ENCODE assay signal across 8 mouse cellular contexts in the genomic region with DNA sequence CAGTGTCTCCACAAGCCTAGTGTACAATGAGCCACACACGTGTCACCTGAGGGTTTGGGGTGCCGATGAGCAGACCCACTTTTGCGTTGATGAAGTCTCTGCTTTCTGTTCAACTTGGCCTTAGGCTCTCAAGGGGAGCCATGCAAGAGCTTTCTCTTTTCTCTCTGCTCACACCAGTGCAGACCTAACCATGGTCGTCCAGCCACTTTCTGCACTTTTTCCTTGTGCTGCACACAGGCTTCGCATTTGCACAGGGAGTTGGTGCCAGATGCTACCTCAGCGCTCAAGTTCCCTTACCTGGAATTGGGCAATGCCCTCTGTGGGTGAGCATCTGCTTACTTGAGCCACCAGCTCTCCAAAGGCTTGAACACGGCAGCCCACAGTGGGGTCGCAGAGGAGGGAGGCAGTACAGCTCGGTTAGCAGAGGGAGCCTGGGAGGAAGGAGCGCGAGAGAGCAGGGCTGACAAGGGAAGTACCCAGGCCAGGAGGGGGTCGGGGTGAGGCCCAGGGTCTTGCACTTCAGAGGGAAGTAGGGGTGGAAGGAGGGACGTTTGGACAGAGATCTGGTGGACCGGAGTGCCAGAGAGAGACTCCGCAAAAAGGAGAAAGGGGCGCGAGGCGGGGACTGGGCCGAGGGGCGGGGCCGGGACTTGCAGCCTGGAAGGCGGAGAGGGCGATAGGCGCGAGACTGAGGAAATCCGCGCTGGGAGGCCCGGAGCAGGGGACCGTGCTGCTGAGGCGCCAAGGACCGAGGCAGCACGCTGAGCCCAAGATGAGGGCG. TPM values are rescaled to one million over a fixed set of nuclear protein-coding genes. Genes with fewer than 3 reads are reported as not detected.
DNase-seq lines count a peak whose midpoint lies in the region; ATAC-seq and TF ChIP-seq lines count a peak whose summit lies in the region.

A gene (plus strand): TSS at position 653 of the 781 bp plus-strand sequence.

- no peak for TF ChIP-seq CTCF in liver, adult 2 months (IDR thresholded peaks at IDR 0.05; ENCODE audit: low read depth, low read length)

- WGBS in forebrain, embryonic 14.5 days: 5% methylated on average over 33 of the region's 33 CpGs
- 5% methylated on average over 33 of the region's 33 CpGs for WGBS in hindbrain, embryonic 10.5 days
- 8% methylated on average over 33 of the region's 33 CpGs for WGBS in liver, adult 2 months
- WGBS in midbrain, embryonic 16.5 days: 5% methylated on average over 33 of the region's 33 CpGs

- H3K4me2 ChIP-seq in forebrain, embryonic 14.5 days (ENCODE audit: low read length): peak within 1 kb of the TSS; percentile 92
- H3K4me2 ChIP-seq in midbrain, embryonic 16.5 days (ENCODE audit: low read length): peak within 1 kb of the TSS; percentile 95

- no peaks in the 10 kb centered on the region; the same call in 1 of the 2 replicates for H3K27me3 ChIP-seq in forebrain, embryonic 14.5 days (replicated peaks; ENCODE audit: control insufficient read depth, insufficient read depth, low read length)
- H3K27me3 ChIP-seq in hindbrain, embryonic 10.5 days (ENCODE audit: insufficient read depth, poor library complexity, severe bottlenecking): peaks cover 46% of the 10 kb centered on the region
- peaks cover 8% of the 10 kb centered on the region for H3K27me3 ChIP-seq in liver, adult 2 months (ENCODE audit: control insufficient read depth, insufficient read depth, low read length)
- H3K27me3 ChIP-seq in midbrain, embryonic 16.5 days (ENCODE audit: control insufficient read depth, insufficient read depth, low read depth, low read length): peaks cover 3% of the 10 kb centered on the region

- H3K4me3 ChIP-seq in forebrain, embryonic 14.5 days (ENCODE audit: low read depth, low read length): peak within 1 kb of the TSS; percentile 58
- H3K4me3 ChIP-seq in hindbrain, embryonic 10.5 days: peak within 1 kb of the TSS; percentile 66
- peak within 1 kb of the TSS; percentile 50; the same call in 1 of the 2 replicates for H3K4me3 ChIP-seq in liver, adult 2 months (ENCODE audit: insufficient read depth, low read depth, low read length)
- H3K4me3 ChIP-seq in midbrain, embryonic 16.5 days (ENCODE audit: low read depth, low read length): peak within 1 kb of the TSS; percentile 63

- no peak for TF ChIP-seq POLR2A in liver, adult 2 months (IDR thresholded peaks at IDR 0.05; ENCODE audit: extremely low read depth, insufficient read depth, low read length)

- no peaks in the 10 kb centered on the region for H3K36me3 ChIP-seq in forebrain, embryonic 14.5 days (ENCODE audit: control insufficient read depth, insufficient read depth, low read length)
- no peaks in the 10 kb centered on the region for H3K36me3 ChIP-seq in hindbrain, embryonic 10.5 days
- no peaks in the 10 kb centered on the region for H3K36me3 ChIP-seq in liver, adult 2 months (ENCODE audit: control insufficient read depth, insufficient read depth, low read length)
- H3K36me3 ChIP-seq in midbrain, embryonic 16.5 days (ENCODE audit: control insufficient read depth, insufficient read depth, low read length): no peaks in the 10 kb centered on the region

- H3K79me2 ChIP-seq in liver, adult 2 months (ENCODE audit: control insufficient read depth, insufficient read depth, low read length): no peaks in the 10 kb centered on the region

- H3K9me3 ChIP-seq in forebrain, embryonic 14.5 days (replicated peaks; ENCODE audit: control insufficient read depth, low read length): no peaks in the 10 kb centered on the region
- H3K9me3 ChIP-seq in hindbrain, embryonic 10.5 days: no peaks in the 10 kb centered on the region
- H3K9me3 ChIP-seq in midbrain, embryonic 16.5 days (replicated peaks; ENCODE audit: control insufficient read depth, low read length, poor library complexity, severe bottlenecking): no peaks in the 10 kb centered on the region

- DNase-seq in frontal cortex, adult 2 months (ENCODE audit: extremely low spot score in 1 of 2, low spot score in 1 of 2): peak in 1 of 2 experiments; percentile 9
- no peak for DNase-seq in frontal cortex, postnatal 25 days (ENCODE audit: low spot score in 2 of 2)
- DNase-seq in forebrain, embryonic 14.5 days (ENCODE audit: low spot score): peak; percentile 75
- DNase-seq in hindbrain, embryonic 10.5 days (ENCODE audit: low spot score): peak; percentile 79
- no peak for DNase-seq in liver, adult 2 months (ENCODE audit: extremely low read depth, low read depth, low spot score)
- DNase-seq in testis, postnatal 14 days (ENCODE audit: low spot score): peak; percentile 37

- H3K9ac ChIP-seq in forebrain, embryonic 14.5 days (ENCODE audit: low read length): peak within 1 kb of the TSS; percentile 80
- H3K9ac ChIP-seq in liver, adult 2 months (ENCODE audit: low read depth, low read length): no peak within 1 kb of the TSS
- peak within 1 kb of the TSS; percentile 77 for H3K9ac ChIP-seq in midbrain, embryonic 16.5 days (ENCODE audit: low read depth, low read length)

- no peaks in the 10 kb centered on the region for H3K4me1 ChIP-seq in forebrain, embryonic 14.5 days (ENCODE audit: control insufficient read depth, insufficient read depth, low read length)
- peaks cover 12% of the 10 kb centered on the region for H3K4me1 ChIP-seq in hindbrain, embryonic 10.5 days (replicated peaks)
- no peaks in the 10 kb centered on the region for H3K4me1 ChIP-seq in liver, adult 2 months (ENCODE audit: control insufficient read depth, insufficient read depth, low read length)
- H3K4me1 ChIP-seq in midbrain, embryonic 16.5 days (ENCODE audit: control insufficient read depth, insufficient read depth, low read length): peaks cover 2% of the 10 kb centered on the region; the same call in 1 of the 2 replicates

- no peak within 1 kb of the TSS for H3K27ac ChIP-seq in forebrain, embryonic 14.5 days (ENCODE audit: low read depth, low read length)
- H3K27ac ChIP-seq in hindbrain, embryonic 10.5 days: peak within 1 kb of the TSS; percentile 85
- H3K27ac ChIP-seq in liver, adult 2 months (replicated peaks; ENCODE audit: insufficient read depth, low read depth, low read length): no peak within 1 kb of the TSS
- H3K27ac ChIP-seq in midbrain, embryonic 16.5 days (ENCODE audit: low read length): no peak within 1 kb of the TSS

- ATAC-seq in cerebellum, adult (ENCODE audit: insufficient number of reproducible peaks, low FRiP score, low TSS enrichment): peak; percentile 72
- peak; percentile 96 for ATAC-seq in forebrain, embryonic 14.5 days
- peak; percentile 94 for ATAC-seq in midbrain, embryonic 16.5 days

RNA-seq across cellular contexts. Expression of the gene that starts here (rescaled TPM):
- polyA plus RNA-seq in frontal cortex, adult 2 months (2012; rRNA removed): 24.5 and 25.7 TPM in 2 replicates
- polyA plus RNA-seq in forebrain, embryonic 14.5 days (2014; fragmentation: Nextera tagmentation; extraction: Ambion mirVana): 0.46 and 1.2 TPM in 2 replicates
- 1.3 and 1.5 TPM in 2 replicates for polyA plus RNA-seq in hindbrain, embryonic 10.5 days (2016; fragmentation: Nextera tagmentation; extraction: Ambion mirVana)
- total RNA-seq in liver, adult 2 months (2014; rRNA removed): 0.07 and 0.18 TPM in 2 replicates
- polyA plus RNA-seq in liver, adult 2 months (2012; rRNA removed): not detected in 2 replicates
- polyA plus RNA-seq in midbrain, embryonic 16.5 days (2015; fragmentation: Nextera tagmentation; extraction: Ambion mirVana): 0.61 and 1.3 TPM in 2 replicates

Comparison
In these comparisons a context has a peak if more than half of its experiments do, and no peak if none do; other contexts are left out.
1. RNA of the gene that starts here (polyA plus RNA-seq): 24.5 to 25.7 TPM in frontal cortex, adult 2 months; 1.3 to 1.5 TPM in hindbrain, embryonic 10.5 days, 0.61 to 1.3 TPM in midbrain, embryonic 16.5 days, 0.46 to 1.2 TPM in forebrain, embryonic 14.5 days and not detected in liver, adult 2 months; every median in the first group is over 10 times any median in the second.
2. DNase-seq: peak in forebrain, embryonic 14.5 days (single experiment), hindbrain, embryonic 10.5 days (single experiment) and testis, postnatal 14 days (single experiment); none in frontal cortex, postnatal 25 days (0 of 2) and liver, adult 2 months (single experiment).
3. Peak in every context shown above with its lines, with median percentiles within 50 percentile points of each other: ATAC-seq and H3K4me3 ChIP-seq.